Mouse (Mus musculus) sigmoid colon, adult 10 weeks (tissue): ENCODE data around the gene Pxylp1. TPM values are rescaled to one million over a fixed set of nuclear protein-coding genes. Genes with fewer than 3 reads are reported as not detected.

Source experiments
- polyA plus RNA-seq: library from polyadenylated mRNA; stranded (reverse); fragments of 350-450 nt; fragmentation: Illumina TruSeq; extraction: RNeasy Lipid Tissue Mini Kit (QIAGEN cat#74804); gene quantifications from one replicate; pipeline ENCODE4 v1.2.3, GENCODE M21; 2014; ENCODE audit warnings: low read depth, low replicate concordance

Pxylp1 gene
- polyA plus RNA-seq: 37.2 TPM

DNA sequence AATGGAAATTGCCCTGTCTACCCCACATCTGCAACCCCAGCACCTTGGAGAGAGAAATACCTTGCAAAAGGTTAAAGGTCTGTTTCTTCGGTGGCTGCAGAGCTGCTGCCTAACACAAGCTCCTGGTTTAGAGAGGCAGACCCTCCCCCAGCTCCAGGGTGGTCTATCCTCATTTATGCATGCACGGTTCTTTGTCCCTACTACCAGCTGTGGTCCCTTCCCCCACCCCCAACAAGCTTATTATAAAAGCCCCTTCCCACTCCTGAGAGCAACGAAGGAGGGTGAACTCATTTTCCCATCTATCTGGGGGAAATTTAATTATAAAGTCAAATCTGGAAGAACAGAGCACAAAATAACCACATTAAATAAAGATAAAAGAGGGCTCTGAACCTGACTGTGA lies at the start of gene Pxylp1:
Gene Pxylp1 (minus strand): TSS at position 124 of the 400 bp plus-strand sequence.

Other genes with a start within 250 kb of the Pxylp1 start
- gene Zbtb38, start 139.8 kb downstream of the Pxylp1 start, polyA plus RNA-seq: 28.7 TPM
- 1.4 TPM for gene Spsb4, start 126.2 kb upstream of the Pxylp1 start, polyA plus RNA-seq
- 248 TPM for gene Slc25a36, start 218.5 kb upstream of the Pxylp1 start, polyA plus RNA-seq